Mouse (Mus musculus): Measurements from ENCODE around the gene Zkscan17. TPM values are rescaled to one million over a fixed set of nuclear protein-coding genes. Genes with fewer than 3 reads are reported as not detected.

Zkscan17 gene
- polyA plus RNA-seq, 1 experiment from 2014 or later, result 18.2 TPM

- H3K27me3 ChIP-seq, result no peaks in the 10 kb centered on the region
- peaks cover 12% of the 10 kb centered on the region for H3K36me3 ChIP-seq
- no peaks in the 10 kb centered on the region for H3K9me3 ChIP-seq
- 77% methylated on average over 6 of the region's 6 CpGs for WGBS
- no peak overlapping the region for H3K4me3 ChIP-seq (replicated peaks)
- ATAC-seq, result no peak
- no peak overlapping the region for H3K9ac ChIP-seq (replicated peaks)
- H3K4me1 ChIP-seq (replicated peaks), result no peaks in the 10 kb centered on the region
- H3K4me2 ChIP-seq (replicated peaks), result no peak overlapping the region
- no peak overlapping the region for H3K27ac ChIP-seq
Measured at GRCm38 (mm10) chr11:59514381-59514780, 12.2 kb downstream of the Zkscan17 start.

GRCm38 (mm10) chr11:59513556-59513955 is 13.0 kb downstream of the Zkscan17 start:
- Histone ChIP-seq H3K4me1 (replicated peaks) (no peaks in the 10 kb centered on the region), H3K9ac (replicated peaks) (no peak overlapping the region), H3K9me3 (no peaks in the 10 kb centered on the region), H3K36me3 (peaks cover 12% of the 10 kb centered on the region), H3K4me3 (replicated peaks) (no peak overlapping the region), H3K27ac (no peak overlapping the region), H3K27me3 (no peaks in the 10 kb centered on the region), H3K4me2 (replicated peaks) (no peak overlapping the region)
- WGBS, result 86% methylated on average over 3 of the region's 3 CpGs
- no peak for ATAC-seq

- no peak overlapping the region for H3K9ac ChIP-seq (replicated peaks)
- peaks cover 12% of the 10 kb centered on the region for H3K36me3 ChIP-seq
- H3K4me3 ChIP-seq (replicated peaks), result no peak overlapping the region
- no peak overlapping the region for H3K27ac ChIP-seq
- ATAC-seq, result no peak
- WGBS, result 89% methylated on average over 10 of the region's 10 CpGs
- no peaks in the 10 kb centered on the region for H3K9me3 ChIP-seq
- H3K27me3 ChIP-seq, result no peaks in the 10 kb centered on the region
- H3K4me2 ChIP-seq (replicated peaks), result no peak overlapping the region
- H3K4me1 ChIP-seq (replicated peaks), result peaks cover 4% of the 10 kb centered on the region
Measured at GRCm38 (mm10) chr11:59512733-59513132, 13.8 kb downstream of the Zkscan17 start.

- Histone ChIP-seq H3K27ac (no peak overlapping the region), H3K4me1 (replicated peaks) (peaks cover 16% of the 10 kb centered on the region), H3K27me3 (no peaks in the 10 kb centered on the region), H3K9me3 (no peaks in the 10 kb centered on the region), H3K36me3 (peaks cover 12% of the 10 kb centered on the region), H3K4me3 (replicated peaks) (no peak overlapping the region), H3K4me2 (replicated peaks) (no peak overlapping the region), H3K9ac (replicated peaks) (no peak overlapping the region)
- ATAC-seq, result no peak
- WGBS, result 59% methylated on average over 1 of the region's 1 CpGs
Measured at GRCm38 (mm10) chr11:59511558-59511957, 15.0 kb downstream of the Zkscan17 start.

- H3K4me1 ChIP-seq (replicated peaks), result peaks cover 24% of the 10 kb centered on the region
- peak overlapping the region; percentile 95 for H3K9ac ChIP-seq (replicated peaks)
- ATAC-seq, result peak; percentile 25; the same call in 1 of the 2 replicates
- WGBS, result 0% methylated on average over 14 of the region's 14 CpGs
- peak overlapping the region; percentile 84 for H3K4me3 ChIP-seq (replicated peaks)
- H3K27ac ChIP-seq, result peak overlapping the region; percentile 92
- H3K27me3 ChIP-seq, result no peaks in the 10 kb centered on the region
- no peaks in the 10 kb centered on the region for H3K9me3 ChIP-seq
- H3K36me3 ChIP-seq, result peaks cover 35% of the 10 kb centered on the region
- peak overlapping the region; percentile 87 for H3K4me2 ChIP-seq (replicated peaks)
Measured at GRCm38 (mm10) chr11:59506713-59507074, 19.9 kb downstream of the Zkscan17 start.

GRCm38 (mm10) chr11:59505839-59506712 is 20.5 kb downstream of the Zkscan17 start:
- Histone ChIP-seq H3K36me3 (peaks cover 36% of the 10 kb centered on the region), H3K27me3 (no peaks in the 10 kb centered on the region), H3K9ac (replicated peaks) (peak overlapping the region; percentile 95), H3K9me3 (no peaks in the 10 kb centered on the region), H3K4me2 (replicated peaks) (peak overlapping the region; percentile 87), H3K4me3 (replicated peaks) (peak overlapping the region; percentile 84), H3K4me1 (replicated peaks) (peaks cover 24% of the 10 kb centered on the region), H3K27ac (peak overlapping the region; percentile 92)
- ATAC-seq, result peak; percentile 92
- WGBS, result under 1% methylated on average over 65 of the region's 71 CpGs

- H3K9me3 ChIP-seq, result no peaks in the 10 kb centered on the region
- ATAC-seq, result peak; percentile 69
- H3K27me3 ChIP-seq, result no peaks in the 10 kb centered on the region
- peak overlapping the region; percentile 84 for H3K4me3 ChIP-seq (replicated peaks)
- under 1% methylated on average over 21 of the region's 21 CpGs for WGBS
- H3K4me2 ChIP-seq (replicated peaks), result peak overlapping the region; percentile 87
- H3K9ac ChIP-seq (replicated peaks), result peak overlapping the region; percentile 95
- H3K4me1 ChIP-seq (replicated peaks), result peaks cover 24% of the 10 kb centered on the region
- H3K36me3 ChIP-seq, result peaks cover 36% of the 10 kb centered on the region
- H3K27ac ChIP-seq, result peak overlapping the region; percentile 92
Measured at GRCm38 (mm10) chr11:59505351-59505838, 21.2 kb downstream of the Zkscan17 start.

- WGBS, result 95% methylated on average over 5 of the region's 5 CpGs
- H3K36me3 ChIP-seq, result peaks cover 69% of the 10 kb centered on the region
- no peak overlapping the region for H3K4me3 ChIP-seq (replicated peaks)
- no peak overlapping the region for H3K9ac ChIP-seq (replicated peaks)
- no peak for ATAC-seq
- no peaks in the 10 kb centered on the region for H3K9me3 ChIP-seq
- H3K4me2 ChIP-seq (replicated peaks), result no peak overlapping the region
- no peak overlapping the region for H3K27ac ChIP-seq
- H3K4me1 ChIP-seq (replicated peaks), result peaks cover 13% of the 10 kb centered on the region
- H3K27me3 ChIP-seq, result no peaks in the 10 kb centered on the region
Measured at GRCm38 (mm10) chr11:59501978-59502700, 24.4 kb downstream of the Zkscan17 start.

GRCm38 (mm10) chr11:59497747-59498146 is 28.8 kb downstream of the Zkscan17 start:
- no peak overlapping the region for H3K9ac ChIP-seq (replicated peaks)
- H3K27me3 ChIP-seq, result no peaks in the 10 kb centered on the region
- no peaks in the 10 kb centered on the region for H3K4me1 ChIP-seq (replicated peaks)
- no peak for ATAC-seq
- H3K9me3 ChIP-seq, result no peaks in the 10 kb centered on the region
- H3K36me3 ChIP-seq, result peaks cover 98% of the 10 kb centered on the region
- WGBS, result 93% methylated on average over 7 of the region's 7 CpGs
- no peak overlapping the region for H3K4me3 ChIP-seq (replicated peaks)
- H3K4me2 ChIP-seq (replicated peaks), result no peak overlapping the region
- no peak overlapping the region for H3K27ac ChIP-seq

- Histone ChIP-seq H3K9me3 (no peaks in the 10 kb centered on the region), H3K9ac (replicated peaks) (no peak overlapping the region), H3K36me3 (peaks cover 98% of the 10 kb centered on the region), H3K4me3 (replicated peaks) (no peak overlapping the region), H3K27ac (no peak overlapping the region), H3K4me1 (replicated peaks) (no peaks in the 10 kb centered on the region), H3K4me2 (replicated peaks) (no peak overlapping the region), H3K27me3 (no peaks in the 10 kb centered on the region)
- no peak for ATAC-seq
- WGBS, result 95% methylated on average over 6 of the region's 6 CpGs
Measured at GRCm38 (mm10) chr11:59496672-59497310, 29.8 kb downstream of the Zkscan17 start.

- no peaks in the 10 kb centered on the region for H3K27me3 ChIP-seq
Measured at GRCm38 (mm10) chr11:59486222-59486621, 40.3 kb downstream of the Zkscan17 start.

GRCm38 (mm10) chr11:59485641-59486040 is 40.9 kb downstream of the Zkscan17 start:
- Histone ChIP-seq H3K9ac (replicated peaks) (no peak overlapping the region), H3K27me3 (no peaks in the 10 kb centered on the region), H3K36me3 (peaks cover 57% of the 10 kb centered on the region), H3K4me1 (replicated peaks) (no peaks in the 10 kb centered on the region), H3K9me3 (no peaks in the 10 kb centered on the region), H3K4me3 (replicated peaks) (no peak overlapping the region), H3K27ac (no peak overlapping the region), H3K4me2 (replicated peaks) (no peak overlapping the region)
- WGBS, result 56% methylated on average over 2 of the region's 2 CpGs
- no peak for ATAC-seq

More at GRCm38 (mm10) chr11:59486222-59486621, 40.3 kb downstream of the Zkscan17 start:
- Histone ChIP-seq H3K4me3 (replicated peaks) (no peak overlapping the region), H3K9me3 (no peaks in the 10 kb centered on the region), H3K9ac (replicated peaks) (no peak overlapping the region), H3K27ac (no peak overlapping the region), H3K4me2 (replicated peaks) (no peak overlapping the region), H3K4me1 (replicated peaks) (no peaks in the 10 kb centered on the region), H3K36me3 (peaks cover 63% of the 10 kb centered on the region)
- 91% methylated on average over 8 of the region's 8 CpGs for WGBS
- ATAC-seq, result no peak

Measured in midbrain, embryonic 13.5 days (tissue).